Mouse (Mus musculus) myocyte (in vitro differentiated cells): ENCODE measurements around the gene Kat8.
A peak's percentile ranks its signal among the peaks of the same experiment; 100 is the strongest.

Source experiments
- E2F4 ChIP-seq: IDR thresholded peaks from one replicate; pipeline ENCODE4 v1.6.1; 2011; ENCODE audit warnings: mild to moderate bottlenecking, control low read depth, moderate library complexity; ENCODE audit not compliant: insufficient read depth
- MAX ChIP-seq: IDR thresholded peaks from one replicate; pipeline ENCODE4 v1.6.1; 2011; ENCODE audit warnings: low read depth, mild to moderate bottlenecking, control low read depth
- MYOD1 ChIP-seq, 3 experiments: IDR thresholded peaks; one replicate each; pipeline ENCODE4 v1.6.1; 2011; ENCODE audit warnings: control low read depth in 2 of 3, low read depth in 2 of 3, mild to moderate bottlenecking in 2 of 3, moderate library complexity in 1 of 3; ENCODE audit not compliant: insufficient read length in 2 of 3, control insufficient read depth in 1 of 3
- MYOG ChIP-seq, 3 experiments: IDR thresholded peaks; one replicate each; pipeline ENCODE4 v1.6.1; 2011; ENCODE audit warnings: control low read depth in 2 of 3, low read depth in 2 of 3, mild to moderate bottlenecking in 2 of 3; ENCODE audit not compliant: insufficient read length in 2 of 3, control insufficient read depth in 1 of 3, insufficient read depth in 1 of 3
- POLR2A ChIP-seq: IDR thresholded peaks from one replicate; pipeline ENCODE4 v1.6.1; 2011; ENCODE audit warnings: low read depth, mild to moderate bottlenecking, control low read depth, moderate library complexity; ENCODE audit not compliant: insufficient read length
- POLR2AphosphoS2 ChIP-seq: IDR thresholded peaks from one replicate; pipeline ENCODE4 v1.6.1; 2011; ENCODE audit warnings: low read depth, control low read depth; ENCODE audit not compliant: insufficient read length
- SRF ChIP-seq: IDR thresholded peaks from one replicate; pipeline ENCODE4 v1.6.1; 2011; ENCODE audit warnings: low read depth; ENCODE audit not compliant: control insufficient read depth, insufficient read length
- TCF12 ChIP-seq: IDR thresholded peaks from one replicate; pipeline ENCODE4 v1.6.1; 2011; ENCODE audit warnings: mild to moderate bottlenecking, control low read depth; ENCODE audit not compliant: poor library complexity, insufficient read depth, severe bottlenecking
- TCF3 ChIP-seq: IDR thresholded peaks from one replicate; pipeline ENCODE4 v1.6.1; 2011; ENCODE audit warnings: low read depth, control low read depth; ENCODE audit not compliant: insufficient read length
- USF1 ChIP-seq: IDR thresholded peaks from one replicate; pipeline ENCODE4 v1.6.1; 2011; ENCODE audit warnings: low read depth, mild to moderate bottlenecking, control low read depth, moderate library complexity

GRCm38 (mm10) chr7:127967922-127968828 is 55.9 kb downstream of the Kat8 start:
- TF ChIP-seq POLR2A: peak; percentile 31
- TF ChIP-seq MAX: no peak
- no peak for TF ChIP-seq MYOG (IDR thresholded peaks at IDR 0.05; ENCODE audit: control insufficient read depth in 1 of 3, insufficient read depth in 1 of 3, insufficient read length in 2 of 3, low read depth in 2 of 3)
- no peak for TF ChIP-seq E2F4
- no peak for TF ChIP-seq POLR2AphosphoS2
- no peak for TF ChIP-seq TCF3
- no peak for TF ChIP-seq TCF12
- no peak for TF ChIP-seq USF1
- TF ChIP-seq MYOD1 (IDR thresholded peaks at IDR 0.05; ENCODE audit: control insufficient read depth in 1 of 3, insufficient read length in 2 of 3, low read depth in 2 of 3): no peak
- TF ChIP-seq SRF: no peak
